8 mouse cellular contexts compared by ENCODE assay signal in genomic region chr3:129213633-129214145, GRCm38 (mm10). TPM values are rescaled to one million over a fixed set of nuclear protein-coding genes. Genes with fewer than 3 reads are reported as not detected.
DNase-seq lines count a peak whose midpoint lies in the region; ATAC-seq lines count a peak whose summit lies in the region.

No protein-coding gene starts in this region.

- peak overlapping the region; percentile 93 for H3K4me2 ChIP-seq in intestine, embryonic 15.5 days (replicated peaks)
- peak overlapping the region; percentile 49 for H3K4me2 ChIP-seq in neural tube, embryonic 14.5 days (ENCODE audit: low read depth, low read length)

- ATAC-seq in cerebellum, adult (ENCODE audit: insufficient number of reproducible peaks, low FRiP score, low TSS enrichment), result no peak
- peak; percentile 89 for ATAC-seq in common myeloid progenitor, adult 5-6 weeks (replicated peaks; ENCODE audit: low read depth, poor library complexity, severe bottlenecking)
- ATAC-seq in intestine, embryonic 15.5 days, result peak; percentile 95
- peak; percentile 89 for ATAC-seq in neural tube, embryonic 14.5 days (ENCODE audit: low read depth)

- no peaks in the 10 kb centered on the region for H3K9me3 ChIP-seq in intestine, embryonic 15.5 days
- no peaks in the 10 kb centered on the region for H3K9me3 ChIP-seq in neural tube, embryonic 14.5 days (ENCODE audit: control insufficient read depth, low read length)

- under 1% methylated on average over 39 of the region's 39 CpGs for WGBS in intestine, embryonic 15.5 days
- 0% methylated on average over 39 of the region's 39 CpGs for WGBS in neural tube, embryonic 14.5 days

- H3K4me1 ChIP-seq in intestine, embryonic 15.5 days (replicated peaks), result peaks cover 2% of the 10 kb centered on the region; the same call in 1 of the 2 replicates
- H3K4me1 ChIP-seq in neural tube, embryonic 14.5 days (ENCODE audit: control insufficient read depth, insufficient read depth, low read length), result peaks cover 4% of the 10 kb centered on the region; the same call in 1 of the 2 replicates

- DNase-seq in cerebellum, postnatal 10 days, result peak; percentile 87 to 92
- peak; percentile 55 for DNase-seq in gonadal fat pad, adult 2 months (ENCODE audit: low read depth)
- peak; percentile 71 to 75 for DNase-seq in lung, adult 18-20 months
- DNase-seq in urinary bladder, postnatal 25 days (ENCODE audit: low spot score), result peak; percentile 85

- peak overlapping the region; percentile 89 for H3K27ac ChIP-seq in intestine, embryonic 15.5 days
- no peak overlapping the region for H3K27ac ChIP-seq in neural tube, embryonic 14.5 days (ENCODE audit: low read depth, low read length)

- H3K4me3 ChIP-seq in intestine, embryonic 15.5 days (replicated peaks), result peak overlapping the region; percentile 64
- peak overlapping the region; percentile 23 for H3K4me3 ChIP-seq in neural tube, embryonic 14.5 days (ENCODE audit: low read depth, low read length)

- H3K9ac ChIP-seq in intestine, embryonic 15.5 days, result peak overlapping the region; percentile 43
- H3K9ac ChIP-seq in neural tube, embryonic 14.5 days (replicated peaks; ENCODE audit: low read depth, low read length), result no peak overlapping the region

- no peaks in the 10 kb centered on the region for H3K36me3 ChIP-seq in intestine, embryonic 15.5 days
- no peaks in the 10 kb centered on the region for H3K36me3 ChIP-seq in neural tube, embryonic 14.5 days (ENCODE audit: control insufficient read depth, insufficient read depth, low read length)

- H3K27me3 ChIP-seq in intestine, embryonic 15.5 days (replicated peaks), result peaks cover 42% of the 10 kb centered on the region
- H3K27me3 ChIP-seq in neural tube, embryonic 14.5 days (ENCODE audit: control insufficient read depth, insufficient read depth, low read length), result peaks cover 54% of the 10 kb centered on the region

RNA-seq across cellular contexts. Expression of gene Pitx2, which starts 14.0 kb away (rescaled TPM):
- 0.41 TPM in 1 of 2 replicates, not detected in the other for total RNA-seq in common myeloid progenitor, adult 5-6 weeks (2017)
- polyA plus RNA-seq in gonadal fat pad, adult 2 months (2012; rRNA removed), result 0.28 and 1.5 TPM in 2 replicates
- 39.4 and 45.2 TPM in 2 replicates for polyA plus RNA-seq in intestine, embryonic 15.5 days (2015; fragmentation: Nextera tagmentation; extraction: Ambion mirVana)
- polyA plus RNA-seq in neural tube, embryonic 14.5 days (2014; fragmentation: Nextera tagmentation; extraction: Ambion mirVana), result 4.5 and 5.0 TPM in 2 replicates
